Mouse (Mus musculus) limb, embryonic 15.5 days (tissue): Measurements from ENCODE around the gene Pde10a. TPM values are rescaled to one million over a fixed set of nuclear protein-coding genes. Genes with fewer than 3 reads are reported as not detected.

Experiments used
- ATAC-seq: fragments of 200-750 bp; cut with Nextera tagmentation; 2 replicates; pipeline ENCODE4 v1.8.0; 2017; ENCODE audit warnings: low read depth, moderate TSS enrichment; ENCODE audit not compliant: insufficient number of reproducible peaks, low FRiP score, low TSS enrichment
- H3K27ac ChIP-seq: fragments of 300-500 bp; sonication (generic); 2 replicates; pipeline ENCODE4 v1.5.1; 2015; ENCODE audit warnings: moderate library complexity, mild to moderate bottlenecking, inconsistent platforms
- H3K27me3 ChIP-seq: fragments of 300-500 bp; sonication (generic); 2 replicates; pipeline ENCODE4 v1.6.1; 2015; ENCODE audit warnings: inconsistent platforms
- H3K36me3 ChIP-seq: fragments of 300-500 bp; sonication (generic); 2 replicates; pipeline ENCODE4 v1.6.1; 2015; ENCODE audit warnings: inconsistent platforms
- H3K4me1 ChIP-seq: fragments of 300-500 bp; sonication (generic); 2 replicates; pipeline ENCODE4 v1.6.1; 2015; ENCODE audit warnings: inconsistent platforms
- H3K4me2 ChIP-seq: fragments of 300-500 bp; sonication (generic); 2 replicates; pipeline ENCODE4 v1.6.1; 2015; ENCODE audit warnings: mild to moderate bottlenecking, inconsistent platforms
- H3K4me3 ChIP-seq: fragments of 300-500 bp; sonication (generic); 2 replicates; pipeline ENCODE4 v1.5.1; 2015; ENCODE audit warnings: mild to moderate bottlenecking, inconsistent platforms
- H3K9ac ChIP-seq: fragments of 300-500 bp; sonication (generic); 2 replicates; pipeline ENCODE4 v1.6.1; 2015; ENCODE audit warnings: inconsistent platforms
- H3K9me3 ChIP-seq: fragments of 300-500 bp; sonication (generic); 2 replicates; pipeline ENCODE4 v1.6.1; 2016; ENCODE audit warnings: inconsistent platforms
- WGBS: fragments of 180-500 bp; shearing (Covaris S2); methylation state at CpG from one replicate; pipeline ENCODE4 v1.1.7; 2015; 5-methylcytosine and 5-hydroxymethylcytosine counted together
- polyA plus RNA-seq: library from polyadenylated mRNA; unstranded; fragments of >200 nt; fragmentation: Nextera tagmentation; extraction: Ambion mirVana; gene quantifications from 2 replicates; pipeline ENCODE4 v1.2.1, GENCODE M21; 2015

The Pde10a gene
- polyA plus RNA-seq, 1 experiment from 2014 or later = 3.1 TPM

DNA sequence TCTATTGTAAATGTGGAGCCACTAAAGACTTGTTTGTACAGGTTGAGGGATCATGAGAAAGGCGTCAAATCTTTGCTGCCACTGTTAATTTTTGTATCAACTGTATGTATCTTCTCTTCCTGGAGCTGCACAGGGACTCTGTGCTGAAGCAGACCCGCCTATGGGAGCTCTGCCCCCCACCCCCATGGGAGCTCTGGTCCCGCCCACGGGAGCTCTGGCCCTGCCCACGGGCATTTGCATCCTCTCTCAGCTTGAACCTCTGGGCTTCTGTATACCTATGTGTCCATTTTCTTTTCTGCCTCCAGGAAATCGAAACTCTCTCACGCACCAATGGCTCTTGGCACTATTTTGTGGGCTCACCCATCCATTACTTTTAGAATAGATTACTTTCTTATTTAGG is 203.5 kb downstream of the Pde10a start:
- H3K9ac ChIP-seq = no peak overlapping the region
- no peaks in the 10 kb centered on the region for H3K27me3 ChIP-seq
- no peaks in the 10 kb centered on the region for H3K9me3 ChIP-seq
- no peaks in the 10 kb centered on the region for H3K36me3 ChIP-seq
- no peaks in the 10 kb centered on the region for H3K4me1 ChIP-seq
- WGBS = 41% methylated on average over 7 of the region's 7 CpGs
- H3K27ac ChIP-seq = no peak overlapping the region
- no peak for ATAC-seq
- H3K4me3 ChIP-seq = no peak overlapping the region
- H3K4me2 ChIP-seq = no peak overlapping the region

GRCm38 (mm10) chr17:8729808-8730207 is 204.6 kb downstream of the Pde10a start:
- H3K4me1 ChIP-seq = no peaks in the 10 kb centered on the region
- H3K9ac ChIP-seq = no peak overlapping the region
- H3K36me3 ChIP-seq = no peaks in the 10 kb centered on the region
- no peak overlapping the region for H3K4me3 ChIP-seq
- H3K9me3 ChIP-seq = no peaks in the 10 kb centered on the region
- WGBS = 74% methylated on average over 7 of the region's 7 CpGs
- H3K27me3 ChIP-seq = no peaks in the 10 kb centered on the region
- no peak for ATAC-seq
- no peak overlapping the region for H3K4me2 ChIP-seq
- no peak overlapping the region for H3K27ac ChIP-seq

GRCm38 (mm10) chr17:8731073-8731472 is 205.9 kb downstream of the Pde10a start:
- Histone ChIP-seq H3K27ac (no peak overlapping the region), H3K36me3 (no peaks in the 10 kb centered on the region), H3K4me3 (no peak overlapping the region), H3K4me2 (no peak overlapping the region), H3K27me3 (no peaks in the 10 kb centered on the region), H3K4me1 (no peaks in the 10 kb centered on the region), H3K9me3 (no peaks in the 10 kb centered on the region), H3K9ac (no peak overlapping the region)
- no peak for ATAC-seq
- 59% methylated on average over 6 of the region's 6 CpGs for WGBS

DNA sequence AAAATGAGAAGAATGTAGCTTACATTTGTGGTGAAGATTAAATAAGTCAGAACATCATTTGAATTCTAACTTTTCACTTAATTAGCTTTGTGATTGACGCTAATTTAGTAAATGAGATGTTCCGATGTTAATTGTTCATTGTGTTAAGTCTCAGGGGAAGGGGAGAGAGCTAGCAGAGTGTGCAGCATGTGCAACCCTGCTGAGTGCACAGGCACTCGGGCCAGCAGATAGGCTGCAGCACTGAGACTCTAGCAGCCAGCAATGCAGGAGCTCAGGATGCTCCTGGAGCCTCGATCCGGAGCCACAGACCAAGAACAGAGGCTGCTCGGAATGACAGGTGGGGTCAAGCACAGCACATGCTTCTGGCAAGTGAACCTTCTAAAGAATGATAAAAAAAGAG is 211.1 kb downstream of the Pde10a start:
- H3K4me2 ChIP-seq = no peak overlapping the region
- H3K27ac ChIP-seq = no peak overlapping the region
- no peaks in the 10 kb centered on the region for H3K27me3 ChIP-seq
- no peak overlapping the region for H3K4me3 ChIP-seq
- 75% methylated on average over 6 of the region's 6 CpGs for WGBS
- no peak for ATAC-seq
- no peak overlapping the region for H3K9ac ChIP-seq
- H3K36me3 ChIP-seq = no peaks in the 10 kb centered on the region
- no peaks in the 10 kb centered on the region for H3K4me1 ChIP-seq
- H3K9me3 ChIP-seq = no peaks in the 10 kb centered on the region

DNA sequence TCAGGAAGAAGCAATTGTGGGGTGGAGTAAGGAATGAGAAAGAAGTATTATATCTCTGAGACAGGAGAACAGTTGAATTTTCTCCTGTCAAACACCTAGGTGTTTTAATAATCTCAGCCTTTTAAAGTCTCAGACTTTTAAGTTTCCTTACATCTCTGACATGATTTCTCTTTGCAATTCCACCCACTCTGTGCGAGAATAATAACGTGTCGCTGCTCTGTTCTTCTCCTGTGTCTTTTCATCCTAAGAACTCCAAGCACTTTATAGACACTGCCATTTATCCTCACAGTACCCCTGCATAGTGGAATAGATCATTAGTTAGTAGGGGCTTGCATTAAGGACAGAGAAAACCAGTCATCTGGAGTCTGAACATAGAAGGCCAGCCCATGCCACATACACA is 217.6 kb downstream of the Pde10a start:
- Histone ChIP-seq H3K4me1 (no peaks in the 10 kb centered on the region), H3K4me2 (no peak overlapping the region), H3K27ac (no peak overlapping the region), H3K4me3 (no peak overlapping the region), H3K9me3 (no peaks in the 10 kb centered on the region), H3K9ac (no peak overlapping the region), H3K27me3 (no peaks in the 10 kb centered on the region), H3K36me3 (no peaks in the 10 kb centered on the region)
- WGBS = 83% methylated on average over 3 of the region's 3 CpGs
- no peak for ATAC-seq

GRCm38 (mm10) chr17:8745334-8745733 is 220.2 kb downstream of the Pde10a start:
- ATAC-seq = no peak
- 55% methylated on average over 1 of the region's 1 CpGs for WGBS
- Histone ChIP-seq H3K9ac (no peak overlapping the region), H3K36me3 (no peaks in the 10 kb centered on the region), H3K9me3 (no peaks in the 10 kb centered on the region), H3K27me3 (no peaks in the 10 kb centered on the region), H3K27ac (no peak overlapping the region), H3K4me1 (no peaks in the 10 kb centered on the region), H3K4me3 (no peak overlapping the region), H3K4me2 (no peak overlapping the region)

DNA sequence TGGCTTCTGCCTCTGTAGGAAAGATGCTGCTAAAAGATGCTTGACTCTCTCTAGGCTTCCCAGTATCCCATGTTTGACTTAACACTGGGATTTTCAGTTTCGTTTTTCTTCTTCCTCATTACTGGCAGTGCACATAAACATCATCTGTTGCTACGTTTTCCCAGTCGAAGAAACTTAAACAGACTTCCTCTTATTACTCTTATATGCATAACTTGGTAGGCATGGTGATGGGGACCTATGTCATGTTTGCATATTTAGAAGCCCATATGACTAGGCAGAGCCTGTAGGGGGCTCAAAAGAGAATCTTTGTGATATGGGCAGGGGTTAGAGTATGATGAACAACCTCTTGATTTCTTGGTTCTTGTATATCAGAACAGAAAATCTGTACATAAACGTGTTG is 224.3 kb downstream of the Pde10a start:
- Histone ChIP-seq H3K4me2 (no peak overlapping the region), H3K9ac (no peak overlapping the region), H3K27me3 (no peaks in the 10 kb centered on the region), H3K27ac (no peak overlapping the region), H3K9me3 (no peaks in the 10 kb centered on the region), H3K4me1 (no peaks in the 10 kb centered on the region), H3K36me3 (no peaks in the 10 kb centered on the region), H3K4me3 (no peak overlapping the region)
- no peak for ATAC-seq
- 78% methylated on average over 4 of the region's 4 CpGs for WGBS

DNA sequence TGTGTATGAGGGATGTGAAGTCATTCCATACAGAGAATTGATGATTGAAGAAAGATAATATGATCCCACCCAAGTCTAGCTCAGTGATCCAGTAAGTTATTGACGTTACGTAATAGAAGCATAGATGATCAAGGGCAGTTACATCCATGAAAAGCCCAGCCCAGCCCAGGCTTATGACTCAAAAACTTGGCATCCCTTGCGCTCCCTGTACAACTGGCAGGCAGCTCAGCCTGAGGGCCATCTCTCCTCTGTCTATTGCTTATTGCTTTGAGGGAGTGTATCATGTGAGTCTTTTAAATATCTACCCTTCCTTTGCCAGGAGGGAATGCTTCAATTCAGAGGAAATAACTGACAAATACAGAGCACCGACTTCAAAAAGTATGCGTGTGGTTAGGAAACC is 232.4 kb downstream of the Pde10a start:
- H3K4me1 ChIP-seq = no peaks in the 10 kb centered on the region

DNA sequence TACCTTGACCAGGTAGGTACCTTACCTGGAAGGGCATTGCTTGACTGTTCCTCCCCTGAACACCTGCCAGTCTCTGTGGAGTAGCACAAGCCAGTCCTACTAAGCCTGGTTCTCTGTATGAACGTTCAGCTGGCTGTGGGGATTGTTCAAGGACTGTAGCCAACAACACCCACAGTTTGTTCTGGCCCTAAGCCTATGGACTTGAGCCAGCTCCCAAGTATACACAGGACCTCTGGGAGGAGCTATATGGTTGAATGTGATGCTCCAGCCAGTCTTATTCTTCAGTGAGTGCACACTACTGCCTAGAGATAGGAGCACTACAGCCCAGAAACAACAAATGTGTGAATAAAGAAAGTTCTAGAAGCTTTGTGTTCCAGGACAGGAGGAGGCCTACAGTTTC is 238.1 kb downstream of the Pde10a start:
- no peak for ATAC-seq
- Histone ChIP-seq H3K9me3 (no peaks in the 10 kb centered on the region), H3K4me2 (no peak overlapping the region), H3K4me1 (peaks cover 4% of the 10 kb centered on the region; the same call in 1 of the 2 replicates), H3K4me3 (no peak overlapping the region), H3K36me3 (no peaks in the 10 kb centered on the region), H3K9ac (no peak overlapping the region), H3K27ac (no peak overlapping the region), H3K27me3 (no peaks in the 10 kb centered on the region)
- WGBS = 25% methylated on average over 1 of the region's 1 CpGs

More for the DNA sequence above, 232.4 kb downstream of the Pde10a start:
- WGBS = 83% methylated on average over 5 of the region's 5 CpGs
- H3K36me3 ChIP-seq = no peaks in the 10 kb centered on the region
- no peaks in the 10 kb centered on the region for H3K9me3 ChIP-seq
- H3K9ac ChIP-seq = no peak overlapping the region
- H3K27me3 ChIP-seq = no peaks in the 10 kb centered on the region
- no peak for ATAC-seq
- no peak overlapping the region for H3K27ac ChIP-seq
- H3K4me3 ChIP-seq = no peak overlapping the region
- no peak overlapping the region for H3K4me2 ChIP-seq

DNA sequence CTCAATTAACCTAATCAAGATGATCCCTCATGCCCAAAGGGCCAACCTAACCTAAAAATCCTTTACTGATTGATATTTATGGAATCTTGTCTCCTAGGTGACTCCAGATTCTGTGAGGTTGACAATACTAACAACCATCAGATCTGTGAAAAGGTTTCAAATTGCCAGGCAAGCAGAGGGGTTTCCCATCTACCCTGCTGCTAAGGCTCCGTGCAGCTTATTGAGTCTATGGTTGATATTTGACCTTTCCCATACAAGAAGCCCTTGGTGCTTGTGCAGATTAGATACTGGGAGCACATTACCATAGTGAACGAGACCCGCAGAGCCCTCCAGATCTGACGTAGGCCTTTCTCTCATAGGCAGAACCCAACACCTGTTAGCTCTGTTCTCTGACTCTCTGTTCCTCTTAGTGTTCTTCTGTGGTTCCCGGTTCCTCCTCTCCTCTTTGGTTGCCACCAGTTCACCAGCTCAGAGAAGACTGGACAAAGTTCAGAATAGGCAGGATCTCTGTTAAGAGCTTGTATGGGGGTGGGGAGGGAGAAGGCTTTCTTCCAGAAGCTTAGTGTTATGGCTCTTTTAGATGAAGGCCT is 240.9 kb downstream of the Pde10a start:
- whole genome bisulfite sequencing = 89% methylated on average over 5 of the region's 5 CpGs
- Histone ChIP-seq H3K27ac (no peak overlapping the region), H3K36me3 (no peaks in the 10 kb centered on the region), H3K27me3 (no peaks in the 10 kb centered on the region), H3K9me3 (no peaks in the 10 kb centered on the region), H3K9ac (no peak overlapping the region), H3K4me2 (no peak overlapping the region), H3K4me3 (no peak overlapping the region), H3K4me1 (peaks cover 4% of the 10 kb centered on the region; the same call in 1 of the 2 replicates)
- ATAC-seq = no peak

DNA sequence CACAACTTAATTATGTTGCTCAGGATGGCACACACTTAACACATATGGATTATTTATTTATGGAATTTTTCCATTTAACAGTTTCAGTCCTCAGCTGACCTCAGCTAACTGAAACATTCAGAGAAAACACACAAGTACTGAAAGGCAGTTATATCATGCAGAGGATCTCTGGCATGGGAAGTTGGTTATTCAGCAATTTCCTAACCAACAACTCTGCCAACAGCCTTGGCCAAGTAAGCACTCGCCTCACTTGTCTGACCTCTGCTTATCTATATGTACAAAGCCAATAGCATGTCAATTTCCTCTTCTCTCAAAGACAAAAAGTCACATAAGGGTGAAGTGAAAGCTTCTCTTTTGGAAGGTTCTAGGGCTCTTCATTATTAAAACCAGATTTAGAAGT is 244.0 kb downstream of the Pde10a start:
- no peak overlapping the region for H3K4me2 ChIP-seq
- no peak overlapping the region for H3K27ac ChIP-seq
- H3K9ac ChIP-seq = no peak overlapping the region
- H3K4me3 ChIP-seq = no peak overlapping the region
- H3K36me3 ChIP-seq = no peaks in the 10 kb centered on the region
- H3K4me1 ChIP-seq = no peaks in the 10 kb centered on the region
- no peaks in the 10 kb centered on the region for H3K27me3 ChIP-seq
- WGBS = 83% methylated on average over 1 of the region's 1 CpGs
- no peak for ATAC-seq
- no peaks in the 10 kb centered on the region for H3K9me3 ChIP-seq

DNA sequence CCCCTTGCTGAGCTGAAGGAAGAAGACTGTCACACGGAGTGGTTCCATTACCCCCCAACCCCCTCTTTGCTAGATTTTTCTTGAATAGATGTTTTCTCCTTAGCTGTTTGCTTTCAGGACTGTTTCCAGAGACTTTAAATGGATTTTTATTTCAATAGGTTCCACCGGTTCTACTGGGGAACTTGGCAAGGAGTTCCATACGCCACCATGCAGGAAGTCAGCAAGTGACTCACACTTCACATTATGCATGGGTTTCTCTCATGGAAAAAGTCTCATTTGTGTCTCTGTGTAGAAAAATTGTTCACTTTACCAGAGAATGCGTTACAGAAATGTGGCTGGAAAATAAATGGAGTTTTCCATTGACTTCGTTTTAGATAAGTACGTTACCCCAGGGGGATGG is 248.2 kb downstream of the Pde10a start:
- Histone ChIP-seq H3K27me3 (no peaks in the 10 kb centered on the region), H3K27ac (no peak overlapping the region), H3K9me3 (no peaks in the 10 kb centered on the region), H3K4me1 (no peaks in the 10 kb centered on the region), H3K36me3 (no peaks in the 10 kb centered on the region), H3K4me3 (no peak overlapping the region), H3K9ac (no peak overlapping the region), H3K4me2 (no peak overlapping the region)
- ATAC-seq = no peak
- WGBS = 65% methylated on average over 6 of the region's 6 CpGs

DNA sequence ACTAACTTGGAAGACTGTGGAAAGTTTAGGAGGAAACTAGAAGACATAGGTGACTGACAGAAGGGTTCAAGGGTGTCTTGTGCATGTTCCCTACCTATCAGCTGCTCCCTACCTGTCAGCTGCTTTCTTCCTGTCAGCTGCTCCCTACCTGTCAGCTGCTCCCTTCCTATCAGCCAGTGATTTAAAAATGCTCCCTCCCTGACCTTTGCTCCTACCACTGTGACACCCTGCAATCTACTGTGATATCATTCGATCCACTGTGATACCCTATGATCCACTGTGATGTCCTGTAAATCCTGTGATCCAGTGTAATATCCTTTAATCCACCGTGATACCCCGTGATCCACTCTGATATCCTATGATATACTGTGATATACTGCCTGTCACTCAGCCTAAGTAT is 249.1 kb downstream of the Pde10a start:
- ATAC-seq = no peak
- Histone ChIP-seq H3K9me3 (no peaks in the 10 kb centered on the region), H3K36me3 (no peaks in the 10 kb centered on the region), H3K27ac (no peak overlapping the region), H3K27me3 (no peaks in the 10 kb centered on the region), H3K4me3 (no peak overlapping the region), H3K4me1 (no peaks in the 10 kb centered on the region), H3K9ac (no peak overlapping the region), H3K4me2 (no peak overlapping the region)
- WGBS = 77% methylated on average over 3 of the region's 3 CpGs
